Mouse (Mus musculus): Measurements from ENCODE around the gene Ninl.

GRCm38 (mm10) chr2:151008006-151008405, 31.2 kb downstream of the Ninl start:
- TF ChIP-seq CTCF (IDR thresholded peaks at IDR 0.05; ENCODE audit: control insufficient read depth, insufficient read depth, insufficient read length): no peak
- no peak for TF ChIP-seq USF1 (IDR thresholded peaks at IDR 0.05; ENCODE audit: low read depth)
- no peak for TF ChIP-seq MAX (IDR thresholded peaks at IDR 0.05)
- no peak for TF ChIP-seq MYOD1 (IDR thresholded peaks at IDR 0.05; ENCODE audit: control insufficient read depth, insufficient read length, low read depth)
